ENCODE assay signal across 14 mouse cellular contexts in the genomic region with DNA sequence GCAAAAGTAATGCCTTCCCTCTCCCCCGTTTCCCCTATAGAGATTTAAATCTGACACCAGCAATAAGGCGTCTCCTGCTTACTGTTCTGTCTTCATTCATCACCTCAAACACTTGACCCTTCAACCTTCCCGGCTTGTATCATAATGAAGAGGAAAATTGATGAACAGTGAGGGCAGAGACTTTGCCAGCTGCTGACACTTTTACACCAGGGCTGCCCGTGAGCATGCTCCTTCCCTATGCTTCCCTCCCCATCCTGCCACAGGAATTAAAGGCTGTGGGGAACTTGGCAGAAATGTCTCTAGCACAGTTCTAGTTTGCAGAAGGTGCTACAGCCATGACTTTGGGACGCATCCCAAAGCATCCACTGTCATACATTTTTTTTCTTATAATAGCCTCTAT.
DNase-seq lines count a peak whose midpoint lies in the region; ATAC-seq and TF ChIP-seq lines count a peak whose summit lies in the region.
"Had no signal": no experiment of that assay in that cellular context is flagged by ENCODE, and none has a peak within 500 bp of the region (broad histone marks: within the 10 kb centered on the region; RNA-seq: fewer than 3 reads in every experiment).

No protein-coding gene starts in this region.

- H3K9ac ChIP-seq in forebrain, embryonic 14.5 days (ENCODE audit: low read length), result no peak overlapping the region
- no peak overlapping the region for H3K9ac ChIP-seq in forebrain, postnatal 0 days
- no peak overlapping the region for H3K9ac ChIP-seq in kidney, postnatal 0 days (ENCODE audit: low read depth, low read length)
- H3K9ac ChIP-seq in liver, embryonic 12.5 days, result no peak overlapping the region
- H3K9ac ChIP-seq: lung, embryonic 15.5 days had no signal

- no peak for ATAC-seq in forebrain, embryonic 14.5 days
- no peak for ATAC-seq in forebrain, postnatal 0 days
- ATAC-seq in kidney, postnatal 0 days (replicated peaks; ENCODE audit: low FRiP score, low read depth), result no peak
- ATAC-seq in liver, embryonic 12.5 days, result no peak
- no peak for ATAC-seq in cerebellum, adult (ENCODE audit: insufficient number of reproducible peaks, low FRiP score, low TSS enrichment)
- ATAC-seq: hindbrain, postnatal 0 days had no signal

- no peaks in the 10 kb centered on the region for H3K36me3 ChIP-seq in forebrain, embryonic 14.5 days (ENCODE audit: control insufficient read depth, insufficient read depth, low read length)
- H3K36me3 ChIP-seq in forebrain, postnatal 0 days (ENCODE audit: insufficient read depth), result no peaks in the 10 kb centered on the region
- H3K36me3 ChIP-seq in kidney, postnatal 0 days (ENCODE audit: insufficient read depth, low read length), result no peaks in the 10 kb centered on the region
- no peaks in the 10 kb centered on the region for H3K36me3 ChIP-seq in liver, embryonic 12.5 days
- H3K36me3 ChIP-seq: lung, embryonic 15.5 days had no signal

- no peak for TF ChIP-seq CTCF in forebrain, postnatal 0 days (IDR thresholded peaks at IDR 0.05; ENCODE audit: low read depth)
- no peak for TF ChIP-seq CTCF in kidney, postnatal 0 days (IDR thresholded peaks at IDR 0.05; ENCODE audit: low read depth)

- no peak overlapping the region for H3K4me3 ChIP-seq in forebrain, embryonic 14.5 days (ENCODE audit: low read depth, low read length)
- H3K4me3 ChIP-seq in forebrain, postnatal 0 days (ENCODE audit: low read depth, low read length), result no peak overlapping the region
- H3K4me3 ChIP-seq in kidney, postnatal 0 days (replicated peaks; ENCODE audit: low read depth, low read length), result no peak overlapping the region
- H3K4me3 ChIP-seq in liver, embryonic 12.5 days, result no peak overlapping the region
- H3K4me3 ChIP-seq: lung, embryonic 15.5 days had no signal

- WGBS in forebrain, embryonic 14.5 days, result 45% methylated on average over 5 of the region's 5 CpGs
- WGBS in forebrain, postnatal 0 days, result 39% methylated on average over 5 of the region's 5 CpGs
- 14% methylated on average over 5 of the region's 5 CpGs for WGBS in kidney, postnatal 0 days
- WGBS in liver, embryonic 12.5 days (ENCODE audit: insufficient replicate concordance), result 48% methylated on average over 5 of the region's 5 CpGs

- H3K4me2 ChIP-seq in forebrain, embryonic 14.5 days (ENCODE audit: low read length), result no peak overlapping the region
- H3K4me2 ChIP-seq in forebrain, postnatal 0 days (ENCODE audit: low read depth), result no peak overlapping the region
- no peak overlapping the region for H3K4me2 ChIP-seq in kidney, postnatal 0 days (ENCODE audit: low read length)
- no peak overlapping the region for H3K4me2 ChIP-seq in liver, embryonic 12.5 days
- H3K4me2 ChIP-seq: lung, embryonic 15.5 days; midbrain, embryonic 11.5 days had no signal

- no peaks in the 10 kb centered on the region for H3K27me3 ChIP-seq in forebrain, embryonic 14.5 days (replicated peaks; ENCODE audit: control insufficient read depth, insufficient read depth, low read length)
- no peaks in the 10 kb centered on the region for H3K27me3 ChIP-seq in forebrain, postnatal 0 days (ENCODE audit: insufficient read depth, low read length)
- H3K27me3 ChIP-seq in kidney, postnatal 0 days (ENCODE audit: insufficient read depth, low read length), result no peaks in the 10 kb centered on the region
- H3K27me3 ChIP-seq in liver, embryonic 12.5 days (replicated peaks), result no peaks in the 10 kb centered on the region
- H3K27me3 ChIP-seq: lung, embryonic 15.5 days had no signal

- peaks cover 13% of the 10 kb centered on the region; the same call in 1 of the 2 replicates for H3K4me1 ChIP-seq in forebrain, embryonic 14.5 days (ENCODE audit: control insufficient read depth, insufficient read depth, low read length)
- H3K4me1 ChIP-seq in forebrain, postnatal 0 days (ENCODE audit: insufficient read depth), result peaks cover 9% of the 10 kb centered on the region
- H3K4me1 ChIP-seq in kidney, postnatal 0 days (replicated peaks; ENCODE audit: insufficient read depth, low read length), result 0 out of 2 replicates have a peak, but pooled peaks cover 7% of the 10 kb centered on the region
- H3K4me1 ChIP-seq in liver, embryonic 12.5 days, result no peaks in the 10 kb centered on the region

- no peak overlapping the region for H3K27ac ChIP-seq in forebrain, embryonic 14.5 days (ENCODE audit: low read depth, low read length)
- H3K27ac ChIP-seq in forebrain, postnatal 0 days (ENCODE audit: low read depth, low read length), result no peak overlapping the region
- H3K27ac ChIP-seq in kidney, postnatal 0 days, result no peak overlapping the region
- H3K27ac ChIP-seq in liver, embryonic 12.5 days, result no peak overlapping the region
- H3K27ac ChIP-seq: hindbrain, postnatal 0 days; lung, embryonic 15.5 days had no signal

- no peaks in the 10 kb centered on the region for H3K9me3 ChIP-seq in forebrain, embryonic 14.5 days (replicated peaks; ENCODE audit: control insufficient read depth, low read length)
- no peaks in the 10 kb centered on the region for H3K9me3 ChIP-seq in forebrain, postnatal 0 days (ENCODE audit: low read length)
- H3K9me3 ChIP-seq in kidney, postnatal 0 days (replicated peaks; ENCODE audit: low read length), result no peaks in the 10 kb centered on the region
- H3K9me3 ChIP-seq in liver, embryonic 12.5 days (replicated peaks), result no peaks in the 10 kb centered on the region
- H3K9me3 ChIP-seq: lung, embryonic 15.5 days had no signal

- DNase-seq in forebrain, embryonic 14.5 days (ENCODE audit: low spot score), result peak; percentile 24
- no peak for DNase-seq in forebrain, postnatal 0 days
- peak; percentile 41 for DNase-seq in kidney, postnatal 0 days (ENCODE audit: low spot score)
- DNase-seq in kidney, adult 11 months, result no peak
- DNase-seq in embryo, embryonic 10 days (ENCODE audit: low spot score), result peak; percentile 55
- DNase-seq in mesoderm, embryonic 11.5 days (ENCODE audit: low read depth, low spot score), result peak; percentile 73
- DNase-seq: adrenal gland, postnatal 10 days; cerebellum, adult 11 months; gastrocnemius, postnatal 10 days had no signal

Comparison
In these comparisons a context has a peak if more than half of its experiments do, and no peak if none do; other contexts are left out.
1. DNase-seq: peak in forebrain, embryonic 14.5 days (single experiment), kidney, postnatal 0 days (single experiment), embryo, embryonic 10 days (single experiment) and mesoderm, embryonic 11.5 days (single experiment); none in forebrain, postnatal 0 days (single experiment) and kidney, adult 11 months (single experiment).